Mouse (Mus musculus) layer of hippocampus, postnatal 10 days (tissue): ENCODE measurements at regions not wholly inside any gene's neighbourhood (a gene's known extent, or its start where the extent isn't known, plus 50 kb on each side); places are given as distances from the start of the nearest gene placed in this dataset.
A peak's percentile ranks its signal among the peaks of the same experiment; 100 is the strongest.

ENCODE experiments used
- DNase-seq, 2 experiments: peaks; one replicate each; pipeline ENCODE4 v3.0.0; 2021; ENCODE audit warnings: low spot score in 2 of 2

GRCm38 (mm10) chr9:59153945-59154344 is 117.7 kb upstream of the Neo1 start:
- no peak for DNase-seq

DNA sequence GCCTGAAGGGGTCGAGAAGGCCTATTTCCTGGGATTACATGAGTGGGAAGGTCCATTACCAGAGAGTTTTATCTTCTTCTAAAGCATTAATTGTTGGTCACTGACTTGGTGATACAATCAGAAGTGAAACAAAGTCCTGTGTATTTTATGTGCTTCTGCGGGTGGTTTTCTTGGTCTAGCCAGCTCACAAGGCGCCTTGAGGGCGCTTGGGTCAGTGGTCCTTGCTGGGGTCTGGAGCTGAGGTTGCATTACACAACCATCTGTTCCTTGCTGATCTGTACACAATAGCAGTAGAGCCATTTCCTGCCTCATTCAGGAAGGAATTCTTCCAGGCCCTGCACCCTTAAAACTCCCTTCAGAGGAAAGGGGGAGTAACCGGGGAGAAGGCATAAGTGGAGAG is 116.9 kb upstream of the Neo1 start:
- no peak for DNase-seq

- DNase-seq: no peak
These were observed 108.1 kb upstream of the Neo1 start for GRCm38 (mm10) chr9:59144256-59144800.

GRCm38 (mm10) chr9:59143610-59144009 is 107.4 kb upstream of the Neo1 start:
- no peak for DNase-seq

- no peak for DNase-seq
These were observed 98.2 kb upstream of the Neo1 start for GRCm38 (mm10) chr9:59134171-59135041.

- no peak for DNase-seq
These were observed 93.6 kb upstream of the Neo1 start for GRCm38 (mm10) chr9:59129699-59130340.

DNA sequence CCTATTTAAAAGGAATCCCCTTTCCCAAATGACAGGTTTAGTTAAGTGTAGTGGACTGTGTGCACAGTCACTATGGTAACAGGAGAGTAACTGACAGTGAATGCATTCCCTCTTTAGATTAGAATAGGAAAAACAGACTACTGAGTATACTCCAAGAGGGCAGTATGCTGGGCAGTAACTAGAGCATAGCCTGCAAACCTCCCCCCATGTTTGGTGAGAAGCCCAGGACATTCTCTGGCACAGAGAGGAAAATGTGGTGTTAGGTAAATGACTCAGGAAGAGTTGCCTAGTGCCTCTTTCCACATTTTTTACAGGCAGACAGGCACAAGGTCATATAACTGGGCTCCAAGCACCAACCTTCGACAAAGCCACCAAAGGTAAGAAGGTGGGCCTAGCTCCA is 93.0 kb upstream of the Neo1 start:
- no peak for DNase-seq

GRCm38 (mm10) chr9:59128023-59128422 is 91.8 kb upstream of the Neo1 start:
- DNase-seq: no peak

GRCm38 (mm10) chr9:59125886-59126285 is 89.6 kb upstream of the Neo1 start:
- no peak for DNase-seq

- no peak for DNase-seq
These were observed 80.3 kb upstream of the Neo1 start for GRCm38 (mm10) chr9:59116561-59116960.

DNA sequence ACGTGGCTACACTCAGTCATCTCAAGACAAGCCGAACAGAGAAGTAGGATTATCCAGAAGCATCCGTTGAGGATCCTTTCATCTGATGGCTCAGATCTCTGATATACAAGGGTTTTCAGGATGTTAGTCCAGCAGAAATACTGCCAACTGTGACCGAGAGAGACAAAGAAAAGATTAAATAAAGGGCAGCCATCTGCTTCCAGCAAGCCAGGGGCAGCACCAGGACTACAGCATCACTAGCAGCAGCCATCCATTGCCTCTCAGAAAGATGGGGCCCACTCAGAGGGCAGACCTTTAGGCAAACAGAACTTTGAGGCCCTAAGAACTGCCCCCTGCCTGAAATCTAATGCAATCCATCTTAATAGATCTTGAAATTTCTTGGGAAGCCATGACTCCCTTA is 77.6 kb upstream of the Neo1 start:
- no peak for DNase-seq

GRCm38 (mm10) chr9:59099738-59100137 is 63.5 kb upstream of the Neo1 start:
- no peak for DNase-seq

GRCm38 (mm10) chr9:59097564-59097963 is 61.3 kb upstream of the Neo1 start:
- peak; percentile 34 to 53 for DNase-seq

DNA sequence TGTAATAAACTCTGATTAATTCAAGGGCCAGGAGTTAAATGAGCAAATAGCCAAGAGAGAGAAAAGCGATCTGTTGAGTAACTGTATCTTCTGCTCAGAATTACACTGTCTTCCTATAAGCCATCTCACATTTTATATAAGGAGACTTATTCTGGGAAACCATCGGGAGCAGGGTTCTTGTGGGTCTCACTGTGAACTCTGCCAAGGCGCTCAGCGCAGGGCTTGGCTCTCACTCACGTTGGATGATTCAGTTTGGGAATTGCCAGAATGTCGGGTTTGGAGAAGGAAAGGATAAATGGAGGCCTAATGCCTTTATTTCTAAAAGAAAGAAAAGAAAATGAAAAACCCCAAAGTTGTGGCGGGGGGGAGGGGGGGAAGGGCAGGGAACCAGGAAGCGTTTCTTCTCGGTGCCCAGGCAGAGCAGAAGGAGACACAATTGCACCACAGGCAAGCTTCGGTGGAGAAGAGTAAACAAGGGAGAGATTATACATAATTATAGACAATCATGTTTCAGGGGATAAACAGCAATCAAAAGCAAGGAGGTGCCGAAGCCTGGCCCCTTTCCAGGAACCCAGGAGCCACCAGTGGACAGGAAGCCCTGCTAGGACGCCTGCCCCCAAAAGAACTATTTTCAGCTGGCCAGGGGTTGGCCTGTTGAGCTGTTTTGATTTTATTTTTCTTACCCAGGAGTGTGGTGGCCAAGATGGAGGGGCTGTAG is 60.5 kb upstream of the Neo1 start:
- DNase-seq: peak; percentile 33 to 46

DNA sequence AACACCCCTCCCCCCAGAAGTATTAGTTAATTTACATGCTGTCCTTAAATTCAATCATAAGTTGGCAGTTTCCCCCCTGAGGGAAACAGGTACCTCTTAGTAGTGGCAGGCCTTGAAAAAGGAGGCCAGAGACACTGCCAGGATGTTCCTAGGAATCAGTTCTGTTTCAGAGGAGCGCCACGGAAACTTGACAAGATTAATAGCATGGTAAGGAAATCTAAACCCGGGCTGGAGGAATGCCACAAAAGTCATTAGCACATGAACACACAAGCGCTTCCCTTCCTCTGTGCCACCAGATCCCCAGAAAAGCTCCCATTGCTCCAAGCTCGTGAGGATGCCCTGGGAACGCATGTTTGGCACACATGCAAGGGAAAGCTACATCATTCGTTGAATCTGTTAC is 59.4 kb upstream of the Neo1 start:
- DNase-seq: no peak

DNA sequence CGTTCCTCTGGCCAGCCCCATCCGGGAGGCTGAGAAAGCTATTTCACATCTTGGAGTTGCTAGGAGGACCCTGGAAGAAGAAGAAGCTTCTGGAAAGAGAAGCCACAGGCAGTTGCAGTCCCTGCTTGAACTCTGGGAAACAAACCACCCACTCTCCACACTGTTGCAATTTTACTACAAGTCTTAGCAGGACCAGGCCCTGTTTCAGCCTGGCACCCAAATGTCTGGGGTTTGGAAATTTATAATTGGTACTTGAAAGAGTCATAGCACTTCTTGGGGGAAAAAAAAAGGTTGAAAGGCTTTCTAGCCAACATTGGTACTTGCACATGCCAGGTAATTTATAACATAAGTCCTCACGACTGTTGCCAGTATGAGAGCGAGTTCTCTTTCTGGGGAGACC is 57.9 kb upstream of the Neo1 start:
- no peak for DNase-seq

DNA sequence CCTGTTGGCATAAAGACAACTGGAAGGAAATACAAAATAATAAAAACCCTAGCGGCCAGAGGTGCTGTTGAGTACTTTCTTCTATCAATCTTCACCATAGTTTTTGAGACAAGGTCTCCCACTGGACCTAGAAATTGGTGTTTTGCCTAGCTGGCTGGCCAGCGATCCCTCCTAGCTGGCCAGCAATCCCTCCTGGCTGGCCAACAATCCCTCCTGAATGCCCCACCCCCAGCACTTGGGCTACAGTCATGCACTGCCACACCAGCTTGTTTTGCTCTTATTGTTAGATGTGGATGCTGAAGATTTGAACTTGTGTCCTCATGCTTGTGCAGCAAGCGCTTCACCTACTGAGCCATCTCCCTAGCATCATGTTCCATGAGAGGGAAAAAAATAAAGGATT is 54.9 kb upstream of the Neo1 start:
- DNase-seq: no peak

DNA sequence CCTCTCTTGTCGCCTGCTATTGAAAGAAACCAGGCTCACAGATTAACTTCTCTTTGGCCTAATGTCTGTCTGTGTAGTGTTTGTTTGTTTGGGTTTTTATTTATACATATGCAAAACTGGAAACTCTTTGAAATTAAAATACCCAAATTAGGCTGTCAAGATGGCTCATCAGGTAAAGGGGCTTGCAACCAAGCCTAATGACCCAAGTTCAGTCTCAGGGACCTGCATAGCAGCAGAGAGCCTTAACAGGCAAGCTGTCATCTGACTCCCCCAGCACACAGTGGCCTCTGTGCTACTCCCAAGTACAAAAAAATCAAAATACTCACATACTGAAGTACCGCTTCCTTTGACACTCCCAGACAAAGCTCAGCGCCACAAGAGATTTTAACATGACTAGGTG is 51.5 kb upstream of the Neo1 start:
- no peak for DNase-seq

GRCm38 (mm10) chr9:59087112-59087511 is 50.9 kb upstream of the Neo1 start:
- DNase-seq: no peak

DNA sequence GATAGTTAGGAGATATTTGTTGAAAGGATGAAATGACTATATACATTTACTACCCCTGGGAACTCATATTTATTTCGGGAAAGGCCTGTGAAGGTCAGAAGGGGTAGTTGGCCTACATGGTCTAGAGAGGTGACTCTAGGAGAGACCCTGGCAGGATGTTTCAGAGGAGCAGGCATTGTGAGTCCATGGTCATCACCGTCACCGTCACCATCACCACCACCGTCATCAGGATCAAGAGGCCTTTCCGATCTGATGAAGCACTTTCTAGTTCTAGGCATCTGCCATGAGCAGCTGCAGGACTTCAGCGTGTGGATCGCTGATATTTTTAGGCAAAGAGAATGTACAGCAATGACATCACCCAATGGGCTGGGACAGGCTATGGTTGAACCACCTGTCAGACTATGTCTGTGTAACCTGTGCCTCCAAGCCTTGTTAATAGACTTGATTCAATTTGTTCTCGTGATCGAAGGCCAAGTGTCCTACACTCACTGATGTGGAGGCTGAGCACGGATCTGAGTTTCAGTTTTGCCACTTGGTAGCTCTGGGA is 50.4 kb upstream of the Neo1 start:
- DNase-seq: no peak
